Mouse (Mus musculus) liver, adult 2 months (tissue): ENCODE data around the gene Flt3.

Source experiments
- CTCF ChIP-seq: fragments of 200-500 bp; IDR thresholded peaks from 2 replicates; pipeline ENCODE4 v1.5.1; 2011; ENCODE audit warnings: low read depth, low read length, control low read depth
- POLR2A ChIP-seq: fragments of 200-500 bp; IDR thresholded peaks from 2 replicates; pipeline ENCODE4 v1.6.1; 2011; ENCODE audit warnings: low read length, control low read depth; ENCODE audit not compliant: insufficient read depth; ENCODE audit errors: extremely low read depth

DNA sequence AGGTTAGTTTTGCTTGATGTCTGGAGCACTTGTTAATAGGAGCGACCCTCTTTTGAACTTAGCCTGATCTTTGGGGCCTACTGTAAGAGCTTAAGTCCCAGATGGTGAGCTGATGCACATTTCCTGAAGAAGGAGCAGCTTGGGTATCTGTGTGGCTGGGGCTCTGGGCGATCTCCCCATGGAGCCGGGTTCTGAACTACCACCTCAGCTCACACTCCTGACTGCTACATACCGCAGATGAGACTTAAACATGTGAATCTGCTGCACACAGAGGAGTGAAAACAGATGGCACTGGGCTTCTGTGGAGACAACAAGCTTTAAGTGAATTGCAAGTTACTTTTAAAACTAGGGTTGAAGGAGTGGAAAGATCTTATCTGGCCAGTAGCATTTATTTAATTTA is 45.0 kb upstream of the Flt3 start:
- TF ChIP-seq CTCF: no peak
- TF ChIP-seq POLR2A: no peak
